Mouse (Mus musculus) MEL (cell line): ENCODE measurements at regions not wholly inside any gene's neighbourhood (a gene's known extent, or its start where the extent isn't known, plus 50 kb on each side); places are given as distances from the start of the nearest gene placed in this dataset.

Source experiments
- CHD2 ChIP-seq: IDR thresholded peaks from 2 replicates; pipeline ENCODE4 v1.6.1; 2011; ENCODE audit warnings: low read length, improper control_type of control experiment
- CTCF ChIP-seq, 3 experiments: IDR thresholded peaks in 2 of 3; conservative IDR thresholded peaks in 1 of 3; 2 replicates each; pipeline ENCODE4 v1.5.1; 2011 to 2012; ENCODE audit warnings: low read length in 3 of 3, low read depth in 2 of 3, mild to moderate bottlenecking in 2 of 3, improper control_type of control experiment in 1 of 3, inconsistent platforms in 1 of 3, mixed read lengths in 1 of 3, moderate library complexity in 1 of 3; ENCODE audit not compliant: control insufficient read depth in 1 of 3, insufficient read depth in 1 of 3, poor library complexity in 1 of 3, severe bottlenecking in 1 of 3
- GATA1 ChIP-seq: IDR thresholded peaks from 2 replicates; pipeline ENCODE4 v1.6.1; 2011; ENCODE audit warnings: low read depth, low read length, improper control_type of control experiment
- MYC ChIP-seq: IDR thresholded peaks from 2 replicates; pipeline ENCODE4 v1.6.1; 2011; ENCODE audit warnings: low read depth, mild to moderate bottlenecking, low read length, improper control_type of control experiment, moderate library complexity
- ZNF384 ChIP-seq: IDR thresholded peaks from 2 replicates; pipeline ENCODE4 v1.6.1; 2012; ENCODE audit warnings: low read depth, mild to moderate bottlenecking, inconsistent platforms, low read length, improper control_type of control experiment

DNA sequence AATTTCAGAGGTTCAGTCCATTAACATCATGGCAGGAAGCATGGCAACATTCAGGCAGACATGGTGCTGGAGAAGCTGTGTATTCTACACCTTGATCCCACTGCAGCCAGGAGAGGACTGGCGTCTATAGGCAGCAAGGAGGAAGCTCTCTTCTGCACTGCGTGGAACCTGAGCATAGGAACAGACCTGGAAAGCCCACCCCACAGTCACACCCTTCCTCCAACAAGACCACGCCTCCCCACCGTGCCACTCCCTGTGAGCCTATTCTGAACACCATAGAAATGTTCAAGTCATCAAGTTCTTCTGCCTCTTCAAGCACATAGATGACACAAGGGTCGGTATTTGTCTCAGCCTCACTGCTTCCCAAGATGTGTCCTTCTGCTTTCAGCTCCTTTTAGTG lies 297.7 kb upstream of the Sall1 start:
- TF ChIP-seq CTCF (IDR thresholded peaks at IDR 0.05 in 2 of 3, conservative IDR thresholded peaks at IDR 0.05 in 1 of 3; ENCODE audit: control insufficient read depth in 1 of 3, insufficient read depth in 1 of 3, low read depth in 2 of 3, low read length in 3 of 3, poor library complexity in 1 of 3, severe bottlenecking in 1 of 3) (no peak), MYC (no peak), CHD2 (no peak), ZNF384 (no peak), GATA1 (no peak)
